Mouse (Mus musculus) liver, adult (tissue): ENCODE measurements around the gene Haus7.

Experiments used
- GATA4 ChIP-seq: IDR thresholded peaks from 2 replicates; pipeline ENCODE4 v1.6.1; 2014; ENCODE audit warnings: mild to moderate bottlenecking, low read length; ENCODE audit not compliant: insufficient replicate concordance

Gene Haus7

DNA sequence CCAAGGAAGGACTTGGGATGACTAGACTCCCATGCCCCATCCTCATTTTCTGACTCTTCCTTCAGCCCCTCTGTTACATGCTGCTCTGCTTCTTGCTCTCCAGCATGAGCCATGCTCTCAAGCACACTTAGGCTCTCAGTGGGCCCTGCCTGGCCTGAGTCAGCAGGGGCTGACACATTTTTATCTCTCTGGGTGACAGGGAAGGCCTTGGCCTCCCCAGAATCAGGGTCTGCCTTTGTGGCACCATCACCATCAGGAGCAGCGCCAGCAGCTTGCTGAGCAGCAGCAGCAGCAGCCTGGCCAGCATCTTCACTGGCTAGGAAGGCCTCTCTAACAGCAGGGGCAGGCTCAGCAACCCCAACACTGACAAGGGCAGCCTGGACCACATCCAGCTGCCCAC is 62.4 kb downstream of the Haus7 start:
- TF ChIP-seq GATA4, result no peak

DNA sequence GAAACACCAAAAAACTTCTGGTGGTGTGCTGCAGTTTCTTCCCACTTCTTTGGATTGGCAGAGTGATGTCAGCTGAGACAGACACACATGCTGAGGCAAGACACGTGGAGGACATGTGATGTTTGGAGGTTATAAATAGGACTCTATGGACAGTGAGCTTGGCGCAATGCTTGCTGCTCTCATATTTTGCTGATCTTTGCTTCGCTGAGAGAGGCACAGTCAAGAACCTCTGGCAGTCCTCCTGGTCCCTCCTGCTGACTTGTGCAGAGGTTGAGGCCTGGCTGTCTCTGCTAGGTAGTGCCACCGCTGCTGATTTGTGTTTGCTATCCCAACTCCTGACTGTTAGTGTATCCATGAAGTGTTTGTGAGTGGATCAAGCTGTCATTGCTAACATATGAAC is 67.4 kb downstream of the Haus7 start:
- TF ChIP-seq GATA4, result no peak
